Mouse (Mus musculus) olfactory bulb, adult 2 months (tissue): ENCODE results near the gene Foxl1.

Experiments used
- CTCF ChIP-seq: fragments of 200-500 bp; IDR thresholded peaks from 2 replicates; pipeline ENCODE4 v1.5.1; 2012; ENCODE audit warnings: low read depth, mild to moderate bottlenecking, low read length, moderate library complexity; ENCODE audit not compliant: insufficient read depth
- POLR2A ChIP-seq: fragments of 200-500 bp; IDR thresholded peaks from 2 replicates; pipeline ENCODE4 v1.6.1; 2012; ENCODE audit warnings: mild to moderate bottlenecking, low read depth, low read length, moderate library complexity; ENCODE audit not compliant: insufficient read depth

- TF ChIP-seq CTCF (no peak), POLR2A (no peak)
Measured at GRCm38 (mm10) chr8:121118634-121119420, 8.9 kb upstream of the Foxl1 start.
